Mouse (Mus musculus) heart, adult 18-20 months (tissue): ENCODE measurements around the gene Dusp19. TPM values are rescaled to one million over a fixed set of nuclear protein-coding genes. Genes with fewer than 3 reads are reported as not detected.

Experiments used
- DNase-seq, 2 experiments: peaks; one replicate each; pipeline ENCODE4 v3.0.0; 2021 to 2022; ENCODE audit warnings: mixed read lengths in 1 of 2
- long read RNA-seq, 2 experiments: library from polyadenylated mRNA; stranded (forward); transcript quantifications; one replicate each; pipeline ENCODE4 v2.0.0; 2021
- total RNA-seq, 2 experiments: library from RNA; stranded (reverse); gene quantifications; 2 replicates each; pipeline ENCODE4 v1.2.3; 2021

Gene Dusp19
- 10 to 100 TPM in 1 of 2 experiments, 1 to 10 TPM in 1; 9.8 to 10.0 TPM for total RNA-seq
- long read RNA-seq, experiment 1, transcript Dusp19-201 (4 exons, 1,632 nt) = major isoform, 6 of 10 reads
- long read RNA-seq, experiment 1, partial matches to known transcripts = 0 of 10 reads
- long read RNA-seq, experiment 1, other reads (novel, unspliced or antisense) = 0 of 10 reads
- long read RNA-seq, experiment 2, transcript Dusp19-201 (4 exons, 1,632 nt) = major isoform, 6 of 12 reads
- long read RNA-seq, experiment 2, partial matches to known transcripts = 0 of 12 reads
- long read RNA-seq, experiment 2, other reads (novel, unspliced or antisense) = 2 of 12 reads

DNA sequence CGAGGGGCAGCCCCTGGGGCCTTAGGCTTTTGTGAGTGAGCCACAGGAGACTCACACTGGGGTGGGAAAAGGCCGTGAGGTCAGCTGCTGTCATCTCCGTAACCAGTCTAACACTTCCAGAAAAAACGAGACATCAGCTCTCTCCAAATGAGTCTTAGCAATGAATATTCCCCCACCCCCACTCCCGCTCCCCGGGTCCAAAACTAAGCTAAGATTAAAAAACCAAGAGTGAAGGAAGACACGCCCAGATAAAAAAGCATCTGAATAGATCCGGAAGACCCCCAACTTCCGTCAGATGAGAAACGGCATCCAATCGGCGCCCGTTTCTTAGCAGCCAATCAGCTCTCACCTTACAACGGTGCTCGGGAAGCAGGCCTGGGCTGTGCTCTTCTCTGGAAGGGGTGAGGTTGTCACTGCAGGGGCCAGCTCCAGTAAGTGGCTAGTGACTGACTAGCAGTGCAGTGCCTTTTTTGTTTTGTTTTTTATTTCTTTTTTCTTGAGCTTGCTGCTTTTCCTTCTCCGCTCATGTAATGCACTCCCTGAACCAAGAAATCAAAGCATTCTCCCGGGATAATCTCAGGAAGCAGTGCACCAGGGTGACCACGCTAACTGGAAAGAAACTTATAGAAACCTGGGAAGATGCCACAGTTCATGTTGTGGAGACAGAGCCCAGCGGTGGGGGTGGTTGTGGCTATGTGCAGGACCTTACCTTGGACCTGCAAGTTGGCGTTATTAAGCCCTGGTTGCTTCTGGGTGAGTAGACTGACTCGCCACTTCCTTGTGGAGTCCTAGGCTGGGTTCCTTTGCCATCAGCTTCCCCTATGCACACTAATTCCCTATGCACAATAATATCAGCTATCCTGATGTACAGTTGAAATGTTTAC lies at the start of gene Dusp19, which contains the start of gene Nup35:
Gene Dusp19 (plus strand): TSS at position 192 of the 884 bp plus-strand sequence.
Gene Nup35 (plus strand): TSS at position 383 of the 884 bp plus-strand sequence.
- DNase-seq = peak; percentile 96 to 99

DNA sequence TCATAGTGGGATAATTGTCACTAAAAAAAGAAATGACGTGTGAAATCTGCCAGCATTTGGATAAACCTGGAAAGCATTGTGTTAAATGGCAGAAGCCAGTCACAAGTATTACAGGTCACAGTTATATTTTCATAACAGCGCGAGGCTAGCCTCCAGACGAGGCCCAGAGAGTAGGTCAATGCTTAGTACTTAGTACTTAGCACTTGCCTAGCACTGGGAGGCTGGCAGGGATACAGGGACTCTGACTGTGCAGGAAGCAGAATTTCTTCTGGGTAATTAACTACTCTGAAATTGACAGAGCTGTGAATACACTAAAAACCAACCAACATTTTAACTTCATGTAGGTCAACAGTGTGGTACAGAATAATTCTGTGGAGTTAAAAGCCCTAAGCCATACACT lies 49.4 kb upstream of the Dusp19 start:
- DNase-seq = no peak

DNA sequence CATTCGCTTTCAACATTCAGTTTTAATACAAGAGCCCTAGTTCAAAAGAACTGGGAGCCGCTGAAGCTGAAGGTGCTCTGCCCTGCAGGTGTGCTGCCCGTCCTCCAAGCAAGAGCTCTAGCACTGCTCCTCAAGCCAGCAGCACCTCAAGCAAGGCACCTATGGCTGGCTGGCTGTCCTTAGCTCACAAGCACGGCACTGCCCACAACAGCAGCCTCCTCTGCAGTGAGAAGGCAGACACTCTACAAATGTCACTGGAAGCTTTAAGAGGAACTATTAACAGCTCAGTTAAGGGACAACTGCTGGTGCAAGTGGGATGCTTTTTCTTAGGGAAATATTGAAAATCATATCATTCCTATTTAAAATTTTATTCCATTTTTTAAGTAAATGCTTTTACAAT lies 46.2 kb upstream of the Dusp19 start:
- no peak for DNase-seq

DNA sequence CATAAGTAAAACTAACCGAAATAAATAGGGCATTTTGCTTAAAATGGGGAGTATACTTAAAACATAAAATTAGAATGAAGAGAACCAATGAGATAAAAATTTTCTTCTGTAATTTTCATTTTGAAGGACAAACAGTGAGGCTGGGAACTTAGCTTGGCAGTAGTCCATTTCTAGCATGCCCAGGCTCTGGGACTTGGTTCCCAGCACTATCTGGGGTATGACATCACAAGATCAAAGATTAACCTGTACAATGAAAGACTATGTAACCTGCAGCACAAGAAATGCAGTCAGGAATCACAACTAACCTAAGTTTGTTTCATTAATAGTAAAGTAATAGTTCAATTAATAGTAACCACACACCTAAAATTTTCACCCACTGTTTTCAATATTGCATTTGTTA lies 39.6 kb upstream of the Dusp19 start:
- no peak for DNase-seq

- DNase-seq = no peak
Measured at GRCm38 (mm10) chr2:80579253-80579891, 37.5 kb upstream of the Dusp19 start.

DNA sequence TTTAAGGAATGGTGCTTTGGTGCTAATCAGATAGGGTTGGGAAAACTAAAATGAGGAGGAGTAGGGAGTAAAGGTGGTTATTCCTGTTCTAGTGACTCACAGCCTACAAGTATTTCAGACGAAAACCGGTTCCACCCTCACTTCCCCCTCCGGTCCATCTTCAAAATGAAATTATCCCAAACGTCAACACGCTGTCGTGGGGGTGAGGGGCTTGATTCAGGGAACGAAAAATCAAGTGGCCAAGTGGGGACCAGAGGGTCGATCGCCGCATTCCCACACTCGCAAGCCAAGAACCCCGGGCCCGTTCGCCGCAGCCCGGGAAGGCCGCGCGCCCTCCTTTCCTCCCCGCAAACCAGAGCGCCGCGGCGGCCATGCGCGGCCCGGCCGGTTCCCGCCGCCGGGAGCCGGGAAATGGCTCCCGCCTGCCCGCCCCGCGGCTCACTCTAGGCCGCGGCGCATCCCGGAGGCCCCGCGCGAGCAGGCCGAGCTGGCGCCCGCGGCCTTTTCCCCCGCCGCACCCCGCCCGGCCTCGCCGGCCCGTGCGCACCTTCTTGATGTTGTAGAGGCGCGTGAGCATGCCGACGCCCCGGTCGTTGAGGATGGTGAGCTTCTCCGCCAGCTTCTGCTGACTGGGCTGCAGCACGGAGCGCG lies 36.4 kb upstream of the Dusp19 start:
- DNase-seq = peak; percentile 32 to 59

DNA sequence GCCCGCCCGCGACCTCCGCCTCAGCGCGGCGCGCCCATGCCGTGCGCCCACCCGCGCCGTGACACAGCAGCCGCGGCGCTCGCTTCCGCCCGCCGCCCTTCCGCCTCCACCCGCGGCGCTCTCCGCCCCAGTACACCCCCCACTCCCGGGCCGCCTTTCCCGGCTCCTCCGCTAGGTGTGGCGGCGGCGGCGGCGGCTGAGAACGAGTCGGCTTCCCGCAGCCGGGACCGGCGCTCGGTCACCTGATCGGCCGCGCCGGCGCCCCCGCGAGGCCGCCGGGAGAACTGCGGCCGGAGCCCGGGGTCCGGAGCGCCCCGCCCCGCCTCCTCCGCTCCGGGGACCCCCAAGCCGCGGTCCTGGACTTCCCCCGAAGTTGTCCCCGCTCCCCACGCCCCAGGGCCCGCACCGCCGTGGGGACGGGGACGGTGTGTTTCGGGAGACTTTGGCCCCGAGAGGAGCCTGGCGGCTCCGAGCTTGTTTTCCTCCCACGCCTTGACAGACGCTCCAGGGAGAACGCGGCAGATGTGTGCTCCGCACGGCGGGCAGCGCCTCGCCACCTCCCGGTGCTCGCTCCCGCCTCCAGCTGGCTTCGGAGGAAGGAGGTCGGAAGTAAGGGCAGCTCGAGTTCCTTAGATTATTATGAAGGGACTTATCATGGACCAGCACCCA lies 35.7 kb upstream of the Dusp19 start, which contains the start of gene Nckap1:
Gene Nckap1 (minus strand): TSS at position 338 of the 669 bp plus-strand sequence.
- peak; percentile 90 to 92 for DNase-seq

- DNase-seq = no peak
Measured at GRCm38 (mm10) chr2:80582356-80582755, 34.5 kb upstream of the Dusp19 start.

DNA sequence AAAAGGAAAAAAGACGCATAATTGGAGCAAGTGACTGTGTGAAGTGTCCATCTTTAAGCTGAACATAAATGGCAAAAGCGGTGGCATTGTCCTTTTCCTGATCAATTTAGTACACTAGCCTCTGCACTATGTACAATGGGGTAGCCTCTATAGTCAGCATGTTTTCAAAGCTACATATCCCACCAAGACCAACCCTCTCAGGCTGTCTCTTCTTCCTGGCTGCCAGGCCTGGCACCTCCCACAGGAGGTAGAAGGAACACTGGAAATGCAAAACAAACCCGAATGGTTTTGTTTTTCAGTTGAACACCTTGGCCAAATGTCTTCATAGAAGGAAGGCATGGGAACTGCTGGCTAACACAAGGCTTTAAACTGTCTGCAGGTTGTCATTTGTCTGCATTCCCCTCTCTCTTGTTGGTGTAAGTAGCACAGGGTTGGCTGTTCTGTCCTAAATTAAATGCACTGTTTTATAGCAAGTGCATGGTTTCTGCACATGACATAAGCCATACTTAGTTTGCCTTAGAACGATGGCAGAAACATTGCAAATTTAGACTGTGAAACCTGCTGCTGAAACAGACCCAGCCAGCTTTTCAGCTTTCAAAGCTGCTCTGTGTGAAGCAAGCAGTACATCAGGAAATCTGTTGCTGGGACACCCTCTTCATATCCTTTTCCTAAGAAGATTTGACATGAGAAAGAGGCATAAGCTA lies 22.5 kb upstream of the Dusp19 start:
- DNase-seq = no peak

GRCm38 (mm10) chr2:80596960-80597359 lies 19.9 kb upstream of the Dusp19 start:
- DNase-seq = no peak

GRCm38 (mm10) chr2:80599850-80600249 lies 17.0 kb upstream of the Dusp19 start:
- no peak for DNase-seq

GRCm38 (mm10) chr2:80600611-80601010 lies 16.2 kb upstream of the Dusp19 start:
- no peak for DNase-seq

- DNase-seq = no peak
Measured at GRCm38 (mm10) chr2:80602756-80603155, 14.1 kb upstream of the Dusp19 start.

GRCm38 (mm10) chr2:80603771-80604426 lies 12.9 kb upstream of the Dusp19 start:
- no peak for DNase-seq

GRCm38 (mm10) chr2:80612286-80612685 lies 4.6 kb upstream of the Dusp19 start:
- no peak for DNase-seq

DNA sequence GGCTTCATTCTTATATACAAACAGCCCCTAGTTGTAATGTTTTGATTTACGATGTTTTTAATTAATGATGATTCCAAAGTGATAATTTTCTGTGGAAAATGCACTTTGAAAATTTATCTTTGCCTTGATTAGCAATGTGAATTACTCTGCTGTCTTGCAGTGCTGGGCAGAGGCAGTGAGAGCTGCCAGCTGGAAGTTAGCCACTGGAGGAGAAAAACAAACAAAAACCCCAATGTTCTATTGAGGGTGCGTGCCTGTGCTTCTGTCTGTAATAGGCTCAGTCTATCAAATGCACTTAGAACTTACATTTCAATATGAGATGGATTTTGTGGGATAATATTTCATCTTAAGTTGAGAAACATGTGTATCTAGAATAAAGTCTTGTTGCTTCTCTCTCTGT lies 4.0 kb upstream of the Dusp19 start:
- DNase-seq = no peak

- DNase-seq = no peak
Measured at GRCm38 (mm10) chr2:80618991-80619390, 2.1 kb downstream of the Dusp19 start.

- DNase-seq = peak; percentile 32 to 35
Measured at GRCm38 (mm10) chr2:80621921-80622320, 5.1 kb downstream of the Dusp19 start.

GRCm38 (mm10) chr2:80624523-80624922 lies 7.7 kb downstream of the Dusp19 start:
- DNase-seq = no peak

- peak in 1 of 2 experiments; percentile 3 for DNase-seq
Measured at GRCm38 (mm10) chr2:80632336-80633026, 15.6 kb downstream of the Dusp19 start.
